Mouse (Mus musculus) E14TG2a.4 (cell line): ENCODE measurements around the gene Ffar2.

Source experiments
- CTCF ChIP-seq: conservative IDR thresholded peaks from 2 replicates; pipeline ENCODE4 v1.5.1; 2014; ENCODE audit warnings: low read length
- NANOG ChIP-seq: IDR thresholded peaks from 2 replicates; pipeline ENCODE4 v1.6.1; 2014; ENCODE audit warnings: borderline replicate concordance, low read length, mixed read lengths
- POU5F1 ChIP-seq: IDR thresholded peaks from 2 replicates; pipeline ENCODE4 v1.6.1; 2014; ENCODE audit warnings: low read length, borderline replicate concordance

DNA sequence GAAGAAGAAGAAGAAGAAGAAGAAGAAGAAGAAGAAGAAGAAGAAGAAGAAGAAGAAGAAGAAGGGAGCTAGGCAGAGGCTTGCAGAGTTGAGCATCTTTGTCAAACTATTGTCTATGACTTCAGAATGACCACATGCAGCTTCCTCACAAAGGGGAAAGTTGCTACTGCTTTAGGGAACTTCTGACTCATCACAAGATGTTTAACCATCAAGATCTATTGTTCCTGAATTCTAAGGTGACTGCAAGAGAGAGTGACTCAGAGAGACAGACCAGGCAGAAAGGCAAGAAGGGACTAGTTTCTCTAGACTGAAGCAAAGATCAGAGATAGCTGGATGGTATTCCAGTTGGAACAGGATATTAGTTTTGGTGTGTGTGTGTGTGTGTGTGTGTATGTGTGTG lies 28.7 kb downstream of the Ffar2 start:
- TF ChIP-seq CTCF (no peak), POU5F1 (no peak), NANOG (no peak; the same call in 1 of the 2 replicates)
